Mouse (Mus musculus) cortical plate, adult 2 months (tissue): ENCODE measurements around the gene Cytip. TPM values are rescaled to one million over a fixed set of nuclear protein-coding genes. Genes with fewer than 3 reads are reported as not detected.
A peak's percentile ranks its signal among the peaks of the same experiment; 100 is the strongest.

Experiments
- H3K27ac ChIP-seq: fragments of 200-500 bp; 2 replicates; pipeline ENCODE4 v1.5.1; 2012; ENCODE audit warnings: low read length, control low read depth, inconsistent platforms; ENCODE audit not compliant: insufficient read depth
- H3K4me1 ChIP-seq: fragments of 200-500 bp; 2 replicates; pipeline ENCODE4 v1.6.1; 2011; ENCODE audit warnings: low read length; ENCODE audit not compliant: control insufficient read depth, insufficient read depth
- H3K4me3 ChIP-seq: fragments of 200-500 bp; 2 replicates; pipeline ENCODE4 v1.5.1; 2011; ENCODE audit warnings: mild to moderate bottlenecking, low read length, control low read depth; ENCODE audit not compliant: insufficient read depth
- CTCF ChIP-seq: fragments of 200-500 bp; IDR thresholded peaks from 2 replicates; pipeline ENCODE4 v1.5.1; 2011; ENCODE audit warnings: mild to moderate bottlenecking, control low read depth, low read length; ENCODE audit not compliant: insufficient read depth; ENCODE audit errors: extremely low read depth
- POLR2A ChIP-seq: fragments of 200-500 bp; IDR thresholded peaks from 2 replicates; pipeline ENCODE4 v1.6.1; 2011; ENCODE audit warnings: mild to moderate bottlenecking, low read length, control low read depth; ENCODE audit not compliant: insufficient read depth; ENCODE audit errors: extremely low read depth
- polyA plus RNA-seq: library from polyadenylated mRNA; depleted of rRNA; stranded (reverse); fragments of >200 nt; gene quantifications from 2 replicates; pipeline ENCODE4 v1.2.3, GENCODE M21; 2012; rRNA removed

Cytip gene
- 0.08 and 0.45 TPM in 2 replicates for polyA plus RNA-seq

DNA sequence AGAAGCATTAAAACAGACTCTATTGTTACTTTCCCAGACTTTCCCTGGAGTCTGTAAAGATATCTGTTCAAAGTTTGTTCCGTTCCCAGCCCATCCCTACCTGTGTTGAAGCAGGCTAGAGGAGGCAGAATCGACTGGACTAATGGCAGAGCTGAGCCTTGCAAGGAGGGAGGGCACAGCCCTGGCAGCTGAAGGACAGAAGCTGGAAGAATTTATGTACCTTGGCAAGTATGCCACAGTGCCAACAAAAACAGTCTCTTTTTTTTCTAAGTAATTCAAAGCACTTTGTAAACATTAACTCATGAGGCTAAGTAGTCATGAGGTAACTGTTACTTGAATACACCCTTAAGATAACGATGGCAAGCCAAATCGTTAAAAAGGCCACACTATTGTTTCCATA is at the start of gene Cytip:
Cytip (minus strand) TSS at position 187 of the 400 bp plus-strand sequence.
- no peak for TF ChIP-seq CTCF
- no peak for TF ChIP-seq POLR2A
- Histone ChIP-seq H3K27ac (no peak within 1 kb of the TSS), H3K4me3 (no peak within 1 kb of the TSS), H3K4me1 (no peaks in the 10 kb centered on the region)

DNA sequence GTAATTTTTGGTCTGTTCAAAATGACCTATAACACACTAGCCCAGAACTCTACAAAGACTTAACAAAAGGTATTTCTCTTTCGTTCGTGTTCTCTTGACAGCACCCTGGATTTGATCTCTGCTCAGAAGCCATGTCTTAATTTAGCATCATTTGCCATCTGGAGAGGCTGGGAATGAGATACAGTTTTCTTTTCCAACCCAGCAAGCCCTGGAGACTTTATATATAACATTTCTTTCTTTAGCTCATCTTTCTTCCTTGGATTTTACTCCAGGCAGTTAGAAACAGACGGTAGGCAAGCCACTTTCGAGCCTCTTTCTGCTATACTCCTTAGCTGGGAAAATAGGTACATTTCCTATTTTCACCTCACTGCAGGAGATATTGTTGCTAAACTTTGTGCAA is 45.3 kb upstream of the Cytip start:
- Histone ChIP-seq H3K27ac (0 out of 2 replicates have a peak overlapping the region, but pooled peaks have one; percentile 71), H3K4me3 (no peak overlapping the region), H3K4me1 (no peaks in the 10 kb centered on the region; the same call in 1 of the 2 replicates)
- TF ChIP-seq CTCF (no peak), POLR2A (no peak)

DNA sequence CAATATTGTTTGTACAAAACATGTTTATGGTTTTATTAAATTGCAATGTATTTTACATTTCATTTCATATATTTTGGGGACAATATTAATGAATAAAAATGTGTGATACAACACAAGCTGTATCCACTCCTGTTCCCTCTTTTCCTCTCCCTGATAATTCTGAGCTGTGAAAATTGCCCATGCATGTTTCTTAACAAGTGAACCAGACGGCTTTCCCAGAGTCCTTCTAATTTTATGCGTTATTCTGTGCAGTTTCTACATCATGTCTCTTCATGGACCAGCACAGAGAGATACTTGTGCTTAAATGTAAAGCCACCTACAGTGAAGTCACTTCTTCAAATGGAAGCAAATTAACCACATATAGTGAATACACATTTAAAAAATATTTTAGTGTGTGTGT is 42.2 kb upstream of the Cytip start:
- no peak overlapping the region for H3K27ac ChIP-seq
- H3K4me3 ChIP-seq = no peak overlapping the region
- TF ChIP-seq CTCF (no peak), POLR2A (no peak)
- no peaks in the 10 kb centered on the region; the same call in 1 of the 2 replicates for H3K4me1 ChIP-seq

DNA sequence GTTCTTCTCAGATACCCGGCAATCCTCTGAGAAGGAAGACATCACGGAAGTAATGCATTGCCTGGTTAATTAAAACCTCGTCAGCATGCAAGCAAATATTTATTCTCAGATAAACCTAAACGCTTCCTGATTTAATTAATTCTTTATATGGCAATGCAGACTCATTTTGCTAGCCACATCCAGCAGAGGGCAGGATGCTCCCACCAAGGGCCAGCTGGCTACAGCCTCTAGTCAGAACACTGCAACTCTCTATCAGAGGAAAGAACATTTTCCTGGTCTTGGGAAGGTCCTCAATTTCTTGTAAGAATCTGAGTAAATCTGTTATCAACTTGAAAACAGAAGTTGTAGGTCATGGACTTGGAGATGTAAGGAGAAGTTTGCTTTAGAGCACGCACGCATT is 4.1 kb upstream of the Cytip start:
- no peak overlapping the region for H3K27ac ChIP-seq
- no peak overlapping the region for H3K4me3 ChIP-seq
- no peak for TF ChIP-seq POLR2A
- peak; percentile 88 for TF ChIP-seq CTCF
- no peaks in the 10 kb centered on the region for H3K4me1 ChIP-seq

DNA sequence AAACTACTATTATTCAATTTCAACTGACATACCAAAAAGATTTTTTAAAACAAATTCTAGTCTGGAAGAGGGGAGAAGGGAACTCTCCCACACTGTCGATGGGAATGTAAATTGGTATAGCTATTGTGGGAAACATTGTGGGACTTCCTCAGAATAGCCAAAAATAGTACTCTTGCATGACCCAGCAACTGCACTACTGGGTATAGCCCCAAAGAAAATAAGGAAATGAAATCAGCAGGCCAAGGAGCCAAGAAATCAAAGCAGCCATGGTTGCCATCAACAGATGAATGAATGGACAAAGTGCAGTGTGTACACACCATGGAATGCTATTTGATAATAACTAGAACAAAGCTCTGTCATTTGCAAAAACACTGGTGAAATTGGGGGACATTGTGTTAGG is 1.5 kb upstream of the Cytip start:
- no peak overlapping the region for H3K27ac ChIP-seq
- no peaks in the 10 kb centered on the region for H3K4me1 ChIP-seq
- H3K4me3 ChIP-seq = no peak overlapping the region
- no peak for TF ChIP-seq POLR2A
- no peak for TF ChIP-seq CTCF

DNA sequence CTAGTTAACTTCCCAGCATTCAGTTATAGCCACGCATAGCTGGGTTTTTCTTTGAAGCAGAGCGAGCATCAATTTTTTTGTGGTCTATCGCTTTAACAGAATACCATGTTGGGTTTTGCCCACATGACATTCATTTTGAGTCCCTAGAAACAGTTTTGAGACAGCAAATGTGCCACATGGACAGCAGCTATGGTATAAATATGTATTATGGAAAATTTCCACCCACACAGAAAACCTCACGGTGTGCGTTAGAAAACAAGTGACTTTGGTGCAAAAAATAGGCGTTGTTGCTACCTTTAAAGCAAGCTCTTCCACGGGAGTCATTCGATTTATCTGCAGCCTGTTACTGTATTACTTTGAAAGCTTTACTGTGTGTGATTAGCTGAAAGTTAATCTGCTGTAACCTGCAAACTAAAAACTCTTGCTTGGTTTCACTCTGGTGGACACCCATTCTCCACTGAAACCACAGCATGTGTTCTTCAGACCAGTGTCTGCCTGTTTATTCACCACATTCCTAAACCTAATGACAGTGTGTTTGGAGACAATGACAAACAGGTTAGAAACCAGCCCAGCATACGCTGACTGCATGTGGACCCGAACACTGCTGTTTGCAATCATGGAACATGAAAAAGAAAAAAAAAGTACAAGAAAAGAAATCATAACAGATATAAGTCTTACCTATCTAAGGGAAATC is 763 bp downstream of the Cytip start:
- H3K27ac ChIP-seq = no peak overlapping the region
- H3K4me1 ChIP-seq = no peaks in the 10 kb centered on the region
- TF ChIP-seq POLR2A (no peak), CTCF (no peak)
- H3K4me3 ChIP-seq = no peak overlapping the region

DNA sequence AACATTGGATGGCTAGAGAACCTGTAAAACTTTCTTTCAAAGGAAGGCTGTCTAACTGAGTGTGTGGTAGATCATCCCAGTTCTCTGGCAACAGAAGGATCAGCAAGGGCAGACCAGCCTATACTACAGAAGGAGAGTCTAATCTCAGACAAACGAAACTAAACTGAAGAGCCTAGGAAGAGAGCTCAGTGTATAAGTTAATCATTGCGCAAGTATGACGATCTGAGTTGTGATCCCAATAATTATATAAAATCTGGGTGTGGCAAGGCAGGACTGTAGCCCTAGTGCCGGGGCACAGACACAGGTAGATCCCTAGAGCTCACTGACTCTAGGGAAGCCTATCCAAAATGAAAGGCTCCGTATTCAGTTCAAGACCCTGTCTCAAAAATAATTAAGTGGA is 3.2 kb downstream of the Cytip start:
- no peak for TF ChIP-seq CTCF
- no peak for TF ChIP-seq POLR2A
- H3K27ac ChIP-seq = no peak overlapping the region
- H3K4me1 ChIP-seq = no peaks in the 10 kb centered on the region
- no peak overlapping the region for H3K4me3 ChIP-seq

DNA sequence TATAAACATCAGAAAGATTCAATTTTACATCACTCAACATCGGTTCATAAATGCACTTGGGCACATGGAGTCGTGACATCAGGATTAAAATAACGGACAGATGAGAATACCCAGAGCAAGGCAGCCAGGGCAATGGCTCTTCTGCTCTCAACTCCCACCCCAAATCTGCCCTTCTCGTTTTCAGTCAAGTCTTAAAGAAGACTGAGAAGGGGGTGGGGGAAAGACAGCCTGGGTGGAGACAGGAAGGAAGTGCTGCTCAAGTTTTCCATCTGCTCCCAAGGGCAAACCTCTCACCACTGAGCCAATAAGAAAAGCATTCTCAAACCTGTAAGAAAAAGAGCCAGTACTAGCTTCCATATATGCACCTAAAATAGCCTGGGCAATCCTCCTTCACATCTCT is 5.8 kb downstream of the Cytip start:
- TF ChIP-seq POLR2A (no peak), CTCF (no peak)
- no peaks in the 10 kb centered on the region for H3K4me1 ChIP-seq
- no peak overlapping the region for H3K4me3 ChIP-seq
- H3K27ac ChIP-seq = no peak overlapping the region

DNA sequence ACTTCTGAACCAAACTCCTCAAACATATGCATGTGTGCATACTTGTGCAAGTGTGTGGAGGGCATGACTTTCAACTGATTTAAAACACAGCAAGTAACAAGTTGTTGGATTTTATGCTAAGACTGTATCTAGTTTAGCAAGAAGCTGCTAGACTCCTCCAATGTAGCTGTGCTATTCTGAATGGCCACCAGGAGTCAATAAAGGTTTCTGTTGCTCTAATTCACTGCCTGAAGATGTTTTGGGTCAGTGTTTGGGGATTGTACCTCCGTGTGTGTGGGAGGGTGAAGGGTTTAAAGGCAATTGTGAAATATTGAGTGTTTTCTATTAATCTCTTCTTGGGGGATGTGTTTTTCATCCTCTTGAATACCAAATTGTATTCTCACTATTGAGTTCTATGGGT is 6.4 kb downstream of the Cytip start:
- H3K27ac ChIP-seq = no peak overlapping the region
- H3K4me1 ChIP-seq = no peaks in the 10 kb centered on the region
- TF ChIP-seq POLR2A = no peak
- H3K4me3 ChIP-seq = no peak overlapping the region

DNA sequence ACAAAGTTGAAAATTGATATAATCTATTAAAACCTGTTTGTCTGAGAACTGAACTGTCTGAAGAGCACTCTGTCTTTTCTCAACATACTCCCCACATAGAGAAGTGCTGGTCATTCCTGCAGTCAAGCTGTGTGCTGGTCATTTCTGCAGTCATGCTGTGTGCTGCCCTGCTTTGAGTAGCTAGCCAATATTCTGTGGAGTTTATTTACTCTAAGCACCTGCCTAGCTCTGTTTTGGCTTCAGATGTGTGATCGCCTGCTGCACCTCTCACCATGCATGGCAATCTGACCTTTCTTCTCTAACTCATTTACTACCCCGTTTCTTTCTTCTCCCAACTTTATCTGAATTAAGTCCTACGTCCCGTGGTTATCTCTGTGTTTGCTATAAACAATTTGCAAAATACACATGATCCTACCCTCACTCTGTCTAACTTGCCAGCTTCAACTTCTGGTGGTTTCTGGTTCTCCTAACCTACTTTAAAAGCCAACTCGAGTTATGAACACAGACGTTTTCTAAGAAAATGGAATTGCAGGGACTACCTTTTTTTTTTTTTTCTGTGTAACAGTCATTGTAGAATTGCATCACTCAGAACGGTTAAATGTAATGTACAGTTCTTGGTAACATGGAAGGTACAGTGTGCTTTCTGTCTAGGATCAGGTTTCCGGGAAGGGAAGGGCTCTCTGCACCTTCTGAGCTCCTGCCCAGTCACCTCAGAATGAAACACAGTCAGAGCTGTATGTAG is 7.9 kb downstream of the Cytip start:
- no peak overlapping the region for H3K27ac ChIP-seq
- no peak for TF ChIP-seq POLR2A
- no peak for TF ChIP-seq CTCF
- no peak overlapping the region for H3K4me3 ChIP-seq
- H3K4me1 ChIP-seq = no peaks in the 10 kb centered on the region
